Mouse (Mus musculus) midbrain, embryonic 16.5 days (tissue): ENCODE data around the gene Sdk1. TPM values are rescaled to one million over a fixed set of nuclear protein-coding genes. Genes with fewer than 3 reads are reported as not detected.

ENCODE experiments used
- ATAC-seq: fragments of 200-750 bp; cut with Nextera tagmentation; 2 replicates; pipeline ENCODE4 v1.8.0; 2017; ENCODE audit warnings: moderate TSS enrichment
- H3K27ac ChIP-seq: fragments of 300-500 bp; sonication (generic); 2 replicates; pipeline ENCODE4 v1.5.1; 2014; ENCODE audit warnings: mild to moderate bottlenecking, low read length, mixed read lengths
- H3K27me3 ChIP-seq: fragments of 300-500 bp; sonication (generic); 2 replicates; pipeline ENCODE4 v1.6.1; 2014; ENCODE audit warnings: low read depth, low read length, mixed read lengths; ENCODE audit not compliant: control insufficient read depth, insufficient read depth
- H3K36me3 ChIP-seq: fragments of 300-500 bp; sonication (generic); 2 replicates; pipeline ENCODE4 v1.6.1; 2014; ENCODE audit warnings: mild to moderate bottlenecking, low read length, moderate library complexity, mixed read lengths; ENCODE audit not compliant: control insufficient read depth, insufficient read depth
- H3K4me1 ChIP-seq: fragments of 300-500 bp; sonication (generic); 2 replicates; pipeline ENCODE4 v1.6.1; 2014; ENCODE audit warnings: mild to moderate bottlenecking, low read length, mixed read lengths; ENCODE audit not compliant: control insufficient read depth, insufficient read depth
- H3K4me2 ChIP-seq: fragments of 300-500 bp; sonication (generic); 2 replicates; pipeline ENCODE4 v1.6.1; 2014; ENCODE audit warnings: mild to moderate bottlenecking, low read length, mixed read lengths
- H3K4me3 ChIP-seq: fragments of 300-500 bp; sonication (generic); 2 replicates; pipeline ENCODE4 v1.5.1; 2014; ENCODE audit warnings: low read depth, mild to moderate bottlenecking, low read length, moderate library complexity, mixed read lengths
- H3K9ac ChIP-seq: fragments of 300-500 bp; sonication (generic); 2 replicates; pipeline ENCODE4 v1.6.1; 2014; ENCODE audit warnings: low read depth, low read length, mixed read lengths
- H3K9me3 ChIP-seq: fragments of 300-500 bp; sonication (generic); replicated peaks from 2 replicates; pipeline ENCODE4 v1.6.1; 2014; ENCODE audit warnings: mild to moderate bottlenecking, low read length, mixed read lengths; ENCODE audit not compliant: control insufficient read depth, poor library complexity, severe bottlenecking
- WGBS: fragments of 180-500 bp; shearing (Covaris S2); extraction: QIAGEN DNeasy Blood & Tissue Kit; methylation state at CpG from one replicate; pipeline ENCODE4 v1.1.7; 2014; 5-methylcytosine and 5-hydroxymethylcytosine counted together
- polyA plus RNA-seq: library from polyadenylated mRNA; unstranded; fragments of >200 nt; fragmentation: Nextera tagmentation; extraction: Ambion mirVana; gene quantifications from 2 replicates; pipeline ENCODE4 v1.2.1, GENCODE M21; 2015

Sdk1 gene
- polyA plus RNA-seq, 1 experiment from 2014 or later = 2.5 TPM

DNA sequence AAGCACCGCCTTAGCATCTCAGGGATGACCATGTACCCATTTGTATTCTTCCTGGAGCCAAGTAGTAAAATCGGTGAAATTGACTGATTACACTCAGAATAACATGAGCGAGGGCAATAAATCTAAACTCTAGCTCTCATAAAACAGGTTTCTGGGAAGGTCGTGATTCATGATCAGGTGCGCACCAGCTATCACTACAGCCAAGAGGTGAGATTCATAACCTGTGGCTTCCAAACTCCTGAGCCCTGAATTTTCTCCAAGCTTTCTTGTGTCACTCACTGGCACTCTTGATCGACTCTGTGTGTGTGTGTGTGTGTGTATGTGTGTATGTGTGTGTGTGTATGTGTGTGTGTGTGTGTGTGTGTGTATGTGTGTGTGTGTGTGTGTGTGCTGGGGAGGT lies 522.8 kb downstream of the Sdk1 start:
- Histone ChIP-seq H3K4me1 (no peaks in the 10 kb centered on the region), H3K27me3 (no peaks in the 10 kb centered on the region), H3K9ac (no peak overlapping the region), H3K4me2 (no peak overlapping the region), H3K27ac (no peak overlapping the region), H3K9me3 (no peaks in the 10 kb centered on the region), H3K36me3 (no peaks in the 10 kb centered on the region), H3K4me3 (no peak overlapping the region)
- 98% methylated on average over 6 of the region's 6 CpGs for WGBS
- ATAC-seq = no peak

DNA sequence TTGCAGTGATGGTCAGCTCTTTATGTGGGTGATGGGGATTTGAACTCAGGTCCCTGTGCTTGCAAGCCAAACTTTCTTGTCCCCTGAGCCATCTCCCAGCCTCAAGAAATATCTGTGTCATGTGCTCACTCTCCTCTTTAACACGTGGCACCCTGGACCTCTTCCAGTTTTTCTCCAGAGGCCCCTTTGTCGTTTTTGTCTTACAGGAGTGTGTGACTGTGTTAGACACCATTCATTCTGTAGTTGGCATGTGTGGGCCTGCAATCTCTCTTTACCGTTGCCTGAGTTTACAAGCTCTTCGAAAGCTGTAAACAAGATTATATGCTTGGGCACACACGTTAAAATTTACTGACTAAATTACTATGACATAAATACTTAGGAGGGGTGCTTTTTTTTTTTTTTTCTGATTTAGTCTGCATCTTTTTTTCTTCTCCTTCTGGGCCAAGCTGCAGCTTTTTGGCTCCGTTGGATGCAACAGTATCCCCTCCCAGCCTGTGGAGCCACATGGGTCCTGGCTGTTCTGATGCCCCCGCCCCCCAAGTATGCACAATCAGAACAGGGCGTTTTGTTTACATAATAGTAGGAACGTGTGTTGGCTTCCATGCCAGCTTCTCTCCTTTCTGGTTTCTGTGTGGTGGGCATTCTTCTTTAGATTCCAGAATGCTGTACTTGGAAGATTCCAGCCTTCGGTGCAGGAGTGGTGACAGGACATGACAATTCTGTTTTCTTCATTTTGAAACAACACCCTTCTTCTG lies 527.6 kb downstream of the Sdk1 start:
- no peak overlapping the region for H3K4me3 ChIP-seq
- no peaks in the 10 kb centered on the region for H3K36me3 ChIP-seq
- H3K9me3 ChIP-seq = 0 out of 2 replicates have a peak, but pooled peaks cover 3% of the 10 kb centered on the region
- no peak for ATAC-seq
- no peak overlapping the region for H3K27ac ChIP-seq
- no peak overlapping the region for H3K9ac ChIP-seq
- H3K27me3 ChIP-seq = no peaks in the 10 kb centered on the region
- H3K4me2 ChIP-seq = no peak overlapping the region
- no peaks in the 10 kb centered on the region for H3K4me1 ChIP-seq
- 63% methylated on average over 10 of the region's 10 CpGs for WGBS

DNA sequence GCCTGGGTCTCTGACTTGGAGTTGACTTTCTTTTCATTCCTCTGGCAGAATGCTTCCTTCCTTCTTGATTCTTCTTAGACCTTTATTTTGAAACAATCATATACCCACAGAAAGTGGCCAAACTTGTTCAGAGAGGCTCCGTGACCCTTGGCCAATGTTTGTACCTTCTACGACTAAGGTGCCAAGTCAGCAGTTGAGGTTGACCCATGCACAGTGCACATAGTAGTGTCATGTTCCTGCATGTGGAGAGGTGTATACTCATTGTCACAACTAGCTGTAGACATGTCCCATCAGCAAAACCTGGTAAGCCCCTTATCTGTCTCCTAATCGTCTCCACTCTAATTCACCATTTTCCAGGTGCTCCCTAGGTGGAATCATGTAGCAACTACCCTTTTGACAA lies 530.2 kb downstream of the Sdk1 start:
- Histone ChIP-seq H3K4me3 (no peak overlapping the region), H3K27me3 (no peaks in the 10 kb centered on the region), H3K27ac (no peak overlapping the region), H3K9me3 (0 out of 2 replicates have a peak, but pooled peaks cover 8% of the 10 kb centered on the region), H3K36me3 (no peaks in the 10 kb centered on the region), H3K4me1 (no peaks in the 10 kb centered on the region), H3K9ac (no peak overlapping the region), H3K4me2 (no peak overlapping the region)
- ATAC-seq = no peak
- 90% methylated on average over 3 of the region's 3 CpGs for WGBS

DNA sequence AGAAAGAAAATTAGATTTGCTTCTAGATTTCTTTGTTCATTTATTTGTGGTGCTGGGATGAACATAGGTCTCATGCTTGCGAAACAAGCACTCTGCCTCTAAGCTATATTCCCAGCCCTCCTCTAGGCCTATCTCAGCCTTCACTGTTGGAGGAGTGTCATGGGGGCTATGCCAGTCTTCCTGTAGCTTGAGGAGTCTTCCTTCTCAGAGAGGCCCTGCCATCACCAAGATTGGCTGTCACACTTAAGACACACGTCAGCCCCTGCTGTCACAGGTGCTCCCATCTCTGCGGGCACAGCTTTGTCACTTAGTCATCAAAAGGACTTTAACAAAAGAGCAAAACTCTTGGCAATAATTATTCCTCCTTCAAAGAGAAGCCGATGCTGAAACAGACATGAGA lies 536.9 kb downstream of the Sdk1 start:
- ATAC-seq = no peak
- 47% methylated on average over 4 of the region's 4 CpGs for WGBS
- no peaks in the 10 kb centered on the region for H3K27me3 ChIP-seq

DNA sequence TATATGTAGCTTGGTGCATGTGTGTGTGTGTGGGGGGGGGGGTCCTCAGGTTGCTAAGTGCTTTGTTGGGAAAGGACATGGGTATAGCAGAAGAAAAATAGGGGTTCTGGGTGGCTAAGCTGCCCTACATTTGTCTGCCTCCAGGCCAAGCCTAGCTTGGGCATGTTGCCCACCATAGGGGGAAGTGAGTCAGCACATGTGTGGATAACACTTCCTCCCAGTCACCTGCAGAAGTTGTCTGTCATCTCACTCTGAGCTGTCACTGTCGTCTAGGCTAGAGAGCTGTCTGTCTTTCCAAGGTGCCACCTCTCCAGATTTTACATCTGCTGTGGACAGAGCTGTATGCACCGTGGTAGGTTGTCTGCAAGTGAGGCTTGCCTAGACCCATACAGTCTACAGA lies 539.9 kb downstream of the Sdk1 start:
- H3K4me3 ChIP-seq = no peak overlapping the region
- H3K9ac ChIP-seq = no peak overlapping the region
- no peak overlapping the region for H3K4me2 ChIP-seq
- H3K27ac ChIP-seq = no peak overlapping the region
- H3K36me3 ChIP-seq = no peaks in the 10 kb centered on the region
- H3K9me3 ChIP-seq = no peaks in the 10 kb centered on the region
- WGBS = 90% methylated on average over 2 of the region's 2 CpGs
- ATAC-seq = no peak
- no peaks in the 10 kb centered on the region; the same call in 1 of the 2 replicates for H3K4me1 ChIP-seq
- no peaks in the 10 kb centered on the region for H3K27me3 ChIP-seq

More for the DNA sequence above, 536.9 kb downstream of the Sdk1 start:
- H3K4me1 ChIP-seq = no peaks in the 10 kb centered on the region; the same call in 1 of the 2 replicates
- 0 out of 2 replicates have a peak, but pooled peaks cover 8% of the 10 kb centered on the region for H3K9me3 ChIP-seq
- H3K4me3 ChIP-seq = no peak overlapping the region
- H3K36me3 ChIP-seq = no peaks in the 10 kb centered on the region
- no peak overlapping the region for H3K27ac ChIP-seq
- no peak overlapping the region for H3K9ac ChIP-seq
- H3K4me2 ChIP-seq = no peak overlapping the region

DNA sequence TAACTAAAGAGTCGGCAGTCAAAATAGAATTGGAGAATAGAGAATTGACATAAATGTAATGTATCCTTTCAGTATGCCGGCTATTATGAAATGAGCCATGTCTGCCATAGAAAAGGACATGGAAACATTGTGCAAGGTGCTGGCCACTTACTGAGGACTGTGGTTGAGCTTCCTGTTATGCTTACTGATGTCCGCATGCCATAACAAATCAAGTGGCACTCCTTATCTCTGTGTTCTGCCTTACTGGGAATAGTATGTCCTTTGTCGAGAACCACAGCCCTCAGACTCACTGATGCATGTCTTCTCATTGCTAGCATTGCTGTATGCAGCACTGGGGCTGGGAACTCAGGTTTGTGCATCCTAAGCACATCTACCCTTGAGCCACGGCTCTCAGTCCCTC lies 541.0 kb downstream of the Sdk1 start:
- Histone ChIP-seq H3K4me1 (no peaks in the 10 kb centered on the region; the same call in 1 of the 2 replicates), H3K4me3 (no peak overlapping the region), H3K4me2 (no peak overlapping the region), H3K27me3 (no peaks in the 10 kb centered on the region), H3K9me3 (no peaks in the 10 kb centered on the region), H3K27ac (no peak overlapping the region), H3K36me3 (no peaks in the 10 kb centered on the region), H3K9ac (no peak overlapping the region)
- 86% methylated on average over 5 of the region's 5 CpGs for WGBS
- ATAC-seq = no peak

DNA sequence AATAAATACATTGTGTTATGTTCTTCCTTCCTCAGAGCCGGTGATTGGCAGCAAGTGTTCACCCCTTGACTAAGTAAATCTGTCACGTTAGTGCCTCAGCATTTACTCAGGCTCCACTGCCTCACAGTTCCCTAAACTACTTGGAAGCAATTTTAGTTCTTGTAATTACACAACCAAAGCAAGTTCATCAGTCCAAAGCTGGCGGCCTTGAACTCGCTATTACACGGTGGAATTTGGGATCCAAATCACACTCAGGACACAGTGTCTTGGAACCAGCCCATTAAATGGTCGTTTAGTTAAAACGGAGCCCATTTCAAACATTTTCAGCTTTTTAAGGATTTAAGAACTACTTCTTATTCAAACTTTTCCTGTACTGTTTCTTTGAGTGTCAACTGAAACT lies 542.2 kb downstream of the Sdk1 start:
- Histone ChIP-seq H3K4me1 (no peaks in the 10 kb centered on the region; the same call in 1 of the 2 replicates), H3K9ac (no peak overlapping the region), H3K36me3 (no peaks in the 10 kb centered on the region), H3K9me3 (no peaks in the 10 kb centered on the region), H3K4me2 (no peak overlapping the region), H3K27ac (no peak overlapping the region), H3K27me3 (no peaks in the 10 kb centered on the region), H3K4me3 (no peak overlapping the region)
- no peak for ATAC-seq
- WGBS = 94% methylated on average over 7 of the region's 7 CpGs

DNA sequence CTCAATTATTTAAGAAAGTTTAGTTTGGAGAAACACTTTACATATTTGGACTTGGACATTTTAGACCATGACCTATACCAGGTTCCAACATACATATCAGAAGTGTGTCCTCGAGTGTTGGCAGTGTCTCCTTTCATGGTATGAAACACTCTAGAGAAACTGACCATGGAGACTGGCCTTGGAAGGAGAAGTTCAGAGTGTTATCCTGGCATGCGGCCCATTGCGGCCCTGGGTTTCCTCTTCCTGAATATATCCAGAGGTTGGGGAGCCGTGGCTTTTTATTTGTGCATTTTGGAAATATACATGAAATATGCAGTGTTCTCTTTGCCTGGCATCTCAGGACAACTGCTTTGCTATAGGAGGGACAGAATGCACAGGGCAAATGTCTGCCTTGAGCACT lies 552.6 kb downstream of the Sdk1 start:
- no peak overlapping the region for H3K4me3 ChIP-seq
- H3K27ac ChIP-seq = no peak overlapping the region
- no peak for ATAC-seq
- H3K36me3 ChIP-seq = no peaks in the 10 kb centered on the region
- H3K9ac ChIP-seq = no peak overlapping the region
- 92% methylated on average over 4 of the region's 4 CpGs for WGBS
- no peaks in the 10 kb centered on the region for H3K9me3 ChIP-seq
- H3K4me2 ChIP-seq = no peak overlapping the region
- no peaks in the 10 kb centered on the region for H3K27me3 ChIP-seq
- no peaks in the 10 kb centered on the region for H3K4me1 ChIP-seq

DNA sequence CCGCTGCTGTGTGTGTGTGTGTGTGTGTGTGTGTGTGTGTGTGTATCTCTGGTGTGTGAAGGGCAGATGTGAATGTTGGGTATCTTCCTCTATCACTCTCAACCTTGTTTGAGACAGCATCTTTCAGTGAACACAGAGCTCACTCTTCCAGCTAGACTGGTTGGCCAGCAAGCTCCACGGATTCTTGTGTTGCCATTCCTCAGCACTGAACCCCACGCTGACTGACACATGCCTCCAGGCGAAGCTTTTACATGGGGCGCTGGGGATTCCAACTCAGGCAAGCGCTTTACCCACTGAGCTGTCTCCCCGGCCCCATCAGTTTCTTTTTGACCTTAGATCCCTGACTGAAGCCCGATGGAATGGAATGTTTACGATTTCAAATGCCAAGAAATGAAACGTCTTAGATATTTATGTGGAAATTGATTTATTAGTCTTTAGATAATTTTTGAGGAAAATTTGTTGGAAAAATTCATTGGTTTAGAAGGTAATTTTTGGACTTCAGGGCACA lies 582.6 kb downstream of the Sdk1 start:
- no peaks in the 10 kb centered on the region for H3K4me1 ChIP-seq
- WGBS = 84% methylated on average over 10 of the region's 10 CpGs
- no peaks in the 10 kb centered on the region for H3K9me3 ChIP-seq
- no peak overlapping the region for H3K4me3 ChIP-seq
- H3K36me3 ChIP-seq = no peaks in the 10 kb centered on the region
- H3K4me2 ChIP-seq = no peak overlapping the region
- no peak overlapping the region for H3K27ac ChIP-seq
- H3K27me3 ChIP-seq = no peaks in the 10 kb centered on the region
- ATAC-seq = no peak
- no peak overlapping the region for H3K9ac ChIP-seq
